ENCODE assay signal across 23 mouse cellular contexts in the genomic region with DNA sequence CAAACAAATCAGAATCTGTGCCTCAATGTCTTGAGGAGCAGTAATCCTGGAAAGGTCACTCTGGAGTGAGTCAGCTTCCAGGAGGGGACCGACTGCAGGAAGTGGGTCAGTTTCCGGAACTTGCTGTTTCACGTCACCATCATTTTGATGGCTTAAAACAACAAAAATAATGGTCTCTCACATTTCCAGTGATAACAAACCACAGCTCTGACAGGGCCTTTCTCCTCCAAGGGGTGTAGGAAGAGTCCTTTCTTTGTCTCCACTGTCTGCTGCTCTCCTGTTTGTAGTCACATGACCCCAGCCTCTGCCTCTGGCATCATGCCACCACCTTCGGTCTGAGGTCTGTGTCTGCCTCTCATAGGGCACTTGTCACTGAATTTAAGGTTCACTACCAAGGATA.
A peak's percentile ranks its signal among the peaks of the same experiment; 100 is the strongest.
DNase-seq lines count a peak whose midpoint lies in the region; ATAC-seq lines count a peak whose summit lies in the region.
"Had no signal": no experiment of that assay in that cellular context is flagged by ENCODE, and none has a peak within 500 bp of the region (broad histone marks: within the 10 kb centered on the region; RNA-seq: fewer than 3 reads in every experiment).

No protein-coding gene starts in this region.

- H3K4me2 ChIP-seq in heart, embryonic 15.5 days = no peak overlapping the region
- no peak overlapping the region for H3K4me2 ChIP-seq in neural tube, embryonic 15.5 days
- H3K4me2 ChIP-seq: forebrain, embryonic 15.5 days; hindbrain, embryonic 13.5 days; liver, embryonic 11.5 days; lung, embryonic 15.5 days had no signal

- ATAC-seq in heart, embryonic 15.5 days (replicated peaks; ENCODE audit: insufficient number of reproducible peaks, insufficient read depth, low FRiP score, low read depth) = 0 out of 2 replicates have a peak, but pooled peaks have one; percentile 39
- ATAC-seq in common myeloid progenitor, adult 5-6 weeks (replicated peaks; ENCODE audit: low read depth, poor library complexity, severe bottlenecking) = peak; percentile 45
- no peak for ATAC-seq in neural tube, embryonic 15.5 days (ENCODE audit: low FRiP score)
- ATAC-seq: CD4-positive, CD25-positive, alpha-beta regulatory T cell, adult 4 months; forebrain, embryonic 15.5 days; intestine, embryonic 16.5 days had no signal

- H3K4me1 ChIP-seq in heart, embryonic 15.5 days (replicated peaks) = peaks cover 11% of the 10 kb centered on the region; the same call in 1 of the 2 replicates
- H3K4me1 ChIP-seq in neural tube, embryonic 15.5 days = 0 out of 2 replicates have a peak, but pooled peaks cover 6% of the 10 kb centered on the region

- no peak overlapping the region for H3K9ac ChIP-seq in heart, embryonic 15.5 days
- H3K9ac ChIP-seq in neural tube, embryonic 15.5 days (replicated peaks) = no peak overlapping the region
- H3K9ac ChIP-seq: forebrain, embryonic 15.5 days; hindbrain, embryonic 13.5 days; lung, embryonic 15.5 days had no signal

- intact Hi-C loops in left cerebral cortex, postnatal 4 days (cut with DNase I) = no loop called here
- intact Hi-C loops in left cerebral cortex, postnatal 36 days (cut with DNase I) = no loop called here

- H3K27ac ChIP-seq in heart, embryonic 15.5 days = no peak overlapping the region
- H3K27ac ChIP-seq in neural tube, embryonic 15.5 days (replicated peaks) = no peak overlapping the region
- H3K27ac ChIP-seq: embryonic facial prominence, embryonic 10.5 days; forebrain, embryonic 15.5 days; gastrocnemius, adult 2 months; hindbrain, embryonic 13.5 days; lung, embryonic 15.5 days had no signal

- 33% methylated on average over 4 of the region's 4 CpGs for WGBS in heart, embryonic 15.5 days
- 73% methylated on average over 4 of the region's 4 CpGs for WGBS in neural tube, embryonic 15.5 days

- no peak overlapping the region for H3K4me3 ChIP-seq in heart, embryonic 15.5 days
- H3K4me3 ChIP-seq in neural tube, embryonic 15.5 days (replicated peaks) = no peak overlapping the region
- H3K4me3 ChIP-seq: embryonic facial prominence, embryonic 10.5 days; forebrain, embryonic 15.5 days; gastrocnemius, adult 2 months; hindbrain, embryonic 13.5 days; lung, embryonic 15.5 days; myocyte had no signal

- no peaks in the 10 kb centered on the region for H3K9me3 ChIP-seq in heart, embryonic 15.5 days (replicated peaks)
- no peaks in the 10 kb centered on the region for H3K9me3 ChIP-seq in neural tube, embryonic 15.5 days (replicated peaks)
- H3K9me3 ChIP-seq: embryonic facial prominence, embryonic 10.5 days; forebrain, embryonic 15.5 days; G1E; hindbrain, embryonic 13.5 days; lung, embryonic 15.5 days had no signal

- H3K36me3 ChIP-seq in heart, embryonic 15.5 days = no peaks in the 10 kb centered on the region
- H3K36me3 ChIP-seq in neural tube, embryonic 15.5 days = no peaks in the 10 kb centered on the region
- H3K36me3 ChIP-seq: embryonic facial prominence, embryonic 10.5 days; forebrain, embryonic 15.5 days; G1E; hindbrain, embryonic 13.5 days; lung, embryonic 15.5 days had no signal

- DNase-seq in embryo, embryonic 10.5 days (ENCODE audit: low spot score) = peak; percentile 5
- no peak for DNase-seq in embryo, embryonic 11 days
- DNase-seq in heart, adult 8-10 months (ENCODE audit: low spot score) = no peak
- DNase-seq in left cerebral cortex, postnatal 4 days = peak; percentile 31
- no peak for DNase-seq in left cerebral cortex, postnatal 36 days (ENCODE audit: low spot score in 2 of 2)
- DNase-seq: cerebellum, adult 9-10 months; gastrocnemius, adult 2 months; layer of hippocampus, postnatal 36 days; midbrain, embryonic 14.5 days; right cerebral cortex, adult 18-20 months; thymus, adult 18-20 months had no signal

- no peaks in the 10 kb centered on the region for H3K27me3 ChIP-seq in heart, embryonic 15.5 days
- no peaks in the 10 kb centered on the region for H3K27me3 ChIP-seq in neural tube, embryonic 15.5 days (replicated peaks)
- H3K27me3 ChIP-seq: forebrain, embryonic 15.5 days; hindbrain, embryonic 13.5 days; lung, embryonic 15.5 days had no signal

Comparison
In these comparisons a context has a peak if more than half of its experiments do, and no peak if none do; other contexts are left out.
1. DNase-seq: peak in embryo, embryonic 10.5 days (single experiment) and left cerebral cortex, postnatal 4 days (single experiment); none in embryo, embryonic 11 days (single experiment), heart, adult 8-10 months (single experiment) and left cerebral cortex, postnatal 36 days (0 of 2).